Mouse (Mus musculus) Patski (cell line): ENCODE results near the gene Supt7l. TPM values are rescaled to one million over a fixed set of nuclear protein-coding genes. Genes with fewer than 3 reads are reported as not detected.

Experiments
- ATAC-seq: fragments of 100-300 bp; one replicate; pipeline ENCODE4 v1.8.0; 2021
- CTCF ChIA-PET: fragments of 350-600 bp; sonication (Branson Sonifier 250); formaldehyde crosslinking; loops from one replicate; lab custom pipeline; 2022; ENCODE audit warnings: inconsistent platforms; lab: Charles Lee
- POLR2A ChIA-PET: fragments of 350-600 bp; sonication (Branson Sonifier 250); formaldehyde crosslinking; loops from one replicate; lab custom pipeline; 2022; ENCODE audit warnings: antibody characterized with exemption, inconsistent platforms; lab: Charles Lee
- DNase-seq: peaks from one replicate; pipeline ENCODE4 v3.0.0-alpha.2; 2011; ENCODE audit warnings: low read depth, low spot score
- H3K27me3 ChIP-seq: fragments of 371-371 bp; one replicate; pipeline ENCODE4 v1.5.1; 2021
- CTCF ChIP-seq: fragments of 100-300 bp; IDR thresholded peaks from one replicate; pipeline ENCODE4 v1.5.1; 2021
- in situ Hi-C: fragments of 300-500 bp; cut with MboI; formaldehyde crosslinking; loops from 3 replicates; pipeline ENCODE4 v1.11.1; 2018; ENCODE audit warnings: low pct_unique_long_range_greater_than_20kb, mixed read lengths
- polyA plus RNA-seq: library from polyadenylated mRNA; unstranded; gene quantifications from one replicate; pipeline ENCODE4 v1.2.3, GENCODE M21; 2021

The Supt7l gene
- polyA plus RNA-seq, 1 experiment from 2014 or later = 25.7 TPM

- CTCF ChIA-PET = interaction anchor here (0.8 to 1.5 kb wide), 3 partner anchors 9 to 15 kb away, joined by 3 to 5 read pairs (median 3); partner anchors contain the start of gene Slc4a1ap
- in situ Hi-C loops = no loop called here
- no peaks in the 10 kb centered on the region for H3K27me3 ChIP-seq
- DNase-seq (no peak), ATAC-seq (no peak)
- POLR2A ChIA-PET = interaction anchor here (1.5 kb wide), 1 partner anchor 14 kb away, joined by 4 read pairs; the partner anchor contains the start of gene Slc4a1ap
- no peak for TF ChIP-seq CTCF
Measured at GRCm38 (mm10) chr5:31512481-31512880, 15.1 kb downstream of the Supt7l start.

- in situ Hi-C loops = no loop called here
- TF ChIP-seq CTCF = no peak
- H3K27me3 ChIP-seq = no peaks in the 10 kb centered on the region
- POLR2A ChIA-PET = no interaction called here
- no peak for ATAC-seq
- CTCF ChIA-PET = no interaction called here
- DNase-seq = no peak
Measured at GRCm38 (mm10) chr5:31504843-31505242, 22.8 kb downstream of the Supt7l start.

GRCm38 (mm10) chr5:31494513-31495297 lies 32.9 kb downstream of the Supt7l start, which contains the start of gene Gpn1:
TSS of gene Gpn1 (plus strand) at chr5:31494741.
- TF ChIP-seq CTCF = no peak
- ChIA-PET CTCF (no interaction called here), POLR2A (no interaction called here)
- peaks cover 13% of the 10 kb centered on the region for H3K27me3 ChIP-seq
- ATAC-seq = peak; percentile 99
- DNase-seq = peak; percentile 70
- in situ Hi-C loops = no loop called here

- CTCF ChIA-PET = interaction anchor here (1.6 kb wide), 1 partner anchor 13 kb away, joined by 4 read pairs; no protein-coding TSS in a partner anchor
- ATAC-seq (no peak), DNase-seq (no peak)
- POLR2A ChIA-PET = no interaction called here
- in situ Hi-C loops = no loop called here
- peaks cover 17% of the 10 kb centered on the region for H3K27me3 ChIP-seq
- TF ChIP-seq CTCF = no peak
Measured at GRCm38 (mm10) chr5:31492031-31492430, 35.6 kb downstream of the Supt7l start.

GRCm38 (mm10) chr5:31489116-31489769 lies 38.4 kb downstream of the Supt7l start:
- in situ Hi-C loops = no loop called here

GRCm38 (mm10) chr5:31487889-31488288 lies 39.7 kb downstream of the Supt7l start:
- POLR2A ChIA-PET = interaction anchor here (0.7 kb wide), 1 partner anchor 9 kb away, joined by 3 read pairs; no protein-coding TSS in a partner anchor
- ATAC-seq (no peak), DNase-seq (no peak)
- peaks cover 17% of the 10 kb centered on the region for H3K27me3 ChIP-seq
- CTCF ChIA-PET = no interaction called here
- TF ChIP-seq CTCF = no peak
- in situ Hi-C loops = no loop called here

More at GRCm38 (mm10) chr5:31489116-31489769, 38.4 kb downstream of the Supt7l start:
- no peak for TF ChIP-seq CTCF
- ChIA-PET CTCF (no interaction called here), POLR2A (no interaction called here)
- ATAC-seq (no peak), DNase-seq (no peak)
- H3K27me3 ChIP-seq = peaks cover 17% of the 10 kb centered on the region

GRCm38 (mm10) chr5:31485440-31485839 lies 42.2 kb downstream of the Supt7l start, which contains the start of gene 4930548H24Rik:
TSS of gene 4930548H24Rik (plus strand) at chr5:31485740.
- DNase-seq (no peak), ATAC-seq (no peak)
- ChIA-PET POLR2A (no interaction called here), CTCF (no interaction called here)
- in situ Hi-C loops = no loop called here
- peaks cover 8% of the 10 kb centered on the region for H3K27me3 ChIP-seq
- TF ChIP-seq CTCF = no peak

GRCm38 (mm10) chr5:31480536-31480935 lies 47.1 kb downstream of the Supt7l start:
- ChIA-PET POLR2A (interaction anchor here (0.6 kb wide), 1 partner anchor 1100 kb away, joined by 3 read pairs; no protein-coding TSS in a partner anchor), CTCF (interaction anchor here (6.4 kb wide), 1 partner anchor 12 kb away, joined by 39 read pairs; no protein-coding TSS in a partner anchor)
- DNase-seq (no peak), ATAC-seq (no peak)
- no peak for TF ChIP-seq CTCF
- H3K27me3 ChIP-seq = no peaks in the 10 kb centered on the region
- in situ Hi-C loops = no loop called here

- peak; percentile 81 for TF ChIP-seq CTCF
- H3K27me3 ChIP-seq = no peaks in the 10 kb centered on the region
- ATAC-seq (no peak), DNase-seq (no peak)
- in situ Hi-C loops = no loop called here
- ChIA-PET CTCF (interaction anchor here (3.2 to 7.0 kb wide), 2 partner anchors 10 to 17 kb away, joined by 11 to 39 read pairs; partner anchors contain the start of gene Zfp512), POLR2A (no interaction called here)
Measured at GRCm38 (mm10) chr5:31470334-31470733, 57.3 kb downstream of the Supt7l start.

GRCm38 (mm10) chr5:31469711-31470110 lies 57.9 kb downstream of the Supt7l start:
- no peak for TF ChIP-seq CTCF
- POLR2A ChIA-PET = interaction anchor here (0.6 kb wide), 1 partner anchor 1048 kb away, joined by 4 read pairs; no protein-coding TSS in a partner anchor
- ATAC-seq (no peak), DNase-seq (no peak)
- CTCF ChIA-PET = interaction anchor here (3.2 to 7.0 kb wide), 2 partner anchors 10 to 16 kb away, joined by 11 to 39 read pairs; partner anchors contain the start of gene Zfp512
- in situ Hi-C loops = no loop called here
- no peaks in the 10 kb centered on the region for H3K27me3 ChIP-seq
